Mouse (Mus musculus) forebrain, postnatal 0 days (tissue): ENCODE results near the gene Rims3. TPM values are rescaled to one million over a fixed set of nuclear protein-coding genes. Genes with fewer than 3 reads are reported as not detected.

Experiments
- ATAC-seq: fragments of 200-750 bp; cut with Nextera tagmentation; 2 replicates; pipeline ENCODE4 v1.8.0; 2017; ENCODE audit warnings: mild to moderate bottlenecking, moderate library complexity
- DNase-seq: peaks from one replicate; pipeline ENCODE4 v3.0.0-alpha.2; 2015
- H3K27ac ChIP-seq: fragments of 300-500 bp; sonication (generic); 2 replicates; pipeline ENCODE4 v1.5.1; 2014; ENCODE audit warnings: low read depth, mild to moderate bottlenecking, antibody characterized with exemption, low read length, moderate library complexity, mixed read lengths
- H3K27me3 ChIP-seq: fragments of 300-500 bp; sonication (generic); 2 replicates; pipeline ENCODE4 v1.6.1; 2014; ENCODE audit warnings: mild to moderate bottlenecking, low read length, mixed read lengths; ENCODE audit not compliant: insufficient read depth
- H3K36me3 ChIP-seq: fragments of 300-500 bp; sonication (generic); 2 replicates; pipeline ENCODE4 v1.6.1; 2014; ENCODE audit warnings: mild to moderate bottlenecking, moderate library complexity; ENCODE audit not compliant: insufficient read depth
- H3K4me1 ChIP-seq: fragments of 300-500 bp; sonication (generic); 2 replicates; pipeline ENCODE4 v1.6.1; 2014; ENCODE audit warnings: antibody characterized with exemption; ENCODE audit not compliant: insufficient read depth
- H3K4me2 ChIP-seq: fragments of 300-500 bp; sonication (generic); 2 replicates; pipeline ENCODE4 v1.6.1; 2014; ENCODE audit warnings: low read depth, mild to moderate bottlenecking, moderate library complexity
- H3K4me3 ChIP-seq: fragments of 300-500 bp; sonication (generic); 2 replicates; pipeline ENCODE4 v1.5.1; 2014; ENCODE audit warnings: low read depth, low read length, mixed read lengths
- H3K9ac ChIP-seq: fragments of 300-500 bp; sonication (generic); 2 replicates; pipeline ENCODE4 v1.6.1; 2014; ENCODE audit warnings: mild to moderate bottlenecking
- H3K9me3 ChIP-seq: fragments of 300-500 bp; sonication (generic); 2 replicates; pipeline ENCODE4 v1.6.1; 2016; ENCODE audit warnings: low read length
- CTCF ChIP-seq: sonication (generic); IDR thresholded peaks from 2 replicates; pipeline ENCODE4 v1.5.1; 2016; ENCODE audit warnings: antibody characterized with exemption, control low read depth, low read depth
- WGBS: fragments of 180-500 bp; shearing (Covaris S2); extraction: QIAGEN DNeasy Blood & Tissue Kit; methylation state at CpG from one replicate; pipeline ENCODE4 v1.1.7; 2014; 5-methylcytosine and 5-hydroxymethylcytosine counted together
- polyA plus RNA-seq: library from polyadenylated mRNA; unstranded; fragments of >200 nt; fragmentation: Nextera tagmentation; extraction: Ambion mirVana; gene quantifications from 2 replicates; pipeline ENCODE4 v1.2.1, GENCODE M21; 2015
- total RNA-seq: library from RNA; depleted of rRNA; stranded (reverse); fragments of >200 nt; gene quantifications from 2 replicates; pipeline ENCODE4 v1.2.3, GENCODE M21; 2014

Gene Rims3
- total and polyA plus RNA-seq, 2 experiments from 2014 or later = 21.7 to 86.1 TPM

DNA sequence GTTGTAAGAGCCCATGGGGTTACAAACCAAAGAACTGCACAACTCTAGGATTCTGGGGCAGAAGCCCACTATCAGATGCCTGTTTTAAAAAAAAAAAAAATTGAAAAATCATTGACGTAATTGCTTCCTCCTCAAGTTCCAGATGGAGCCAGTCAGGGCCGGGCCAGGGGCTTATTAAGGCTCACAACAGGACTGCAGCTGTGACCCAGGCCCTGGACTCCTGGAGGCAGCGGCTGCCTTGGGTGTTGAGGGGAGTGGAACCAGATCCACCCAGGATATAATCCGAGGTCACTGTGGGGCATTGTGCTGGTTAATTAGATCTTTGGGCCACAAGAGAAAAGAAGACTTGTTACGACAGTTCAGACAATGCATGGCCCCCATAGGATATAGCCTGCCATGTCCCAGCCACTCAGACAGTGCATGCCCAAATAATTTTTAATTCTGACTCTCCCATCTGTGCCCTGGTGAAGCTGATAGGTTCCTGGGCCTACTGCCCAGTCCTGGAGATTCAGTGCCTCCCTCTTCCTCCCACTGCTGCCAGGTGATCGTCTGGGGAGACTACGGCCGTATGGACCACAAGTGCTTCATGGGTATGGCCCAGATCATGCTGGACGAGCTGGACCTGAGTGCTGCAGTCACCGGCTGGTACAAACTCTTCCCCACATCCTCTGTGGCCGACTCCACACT lies 36.3 kb downstream of the Rims3 start:
- Histone ChIP-seq H3K4me1 (no peaks in the 10 kb centered on the region), H3K4me2 (no peak overlapping the region), H3K9ac (no peak overlapping the region), H3K27me3 (no peaks in the 10 kb centered on the region), H3K9me3 (no peaks in the 10 kb centered on the region), H3K4me3 (no peak overlapping the region), H3K36me3 (no peaks in the 10 kb centered on the region), H3K27ac (no peak overlapping the region)
- ATAC-seq (no peak), DNase-seq (no peak)
- WGBS = 58% methylated on average over 11 of the region's 11 CpGs
- TF ChIP-seq CTCF = no peak

DNA sequence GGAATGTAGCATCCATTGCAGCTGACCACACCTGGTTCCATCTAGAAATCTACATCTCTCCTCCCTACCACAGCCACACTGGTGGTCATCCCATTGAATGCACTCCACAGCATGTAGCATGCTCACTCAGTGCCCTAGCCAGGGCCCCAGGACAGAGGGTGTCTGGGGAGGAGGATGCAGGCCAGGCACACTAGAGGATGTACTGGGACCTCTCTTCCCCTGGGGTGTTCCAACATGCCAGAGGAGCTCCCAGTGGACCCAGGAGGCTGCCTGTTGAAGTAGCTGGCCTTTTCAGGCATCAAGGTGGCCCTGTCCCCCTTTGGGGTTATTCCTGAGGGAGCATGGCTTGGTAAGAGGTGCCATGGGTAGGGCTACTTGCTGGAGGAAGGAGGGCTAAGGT lies 37.3 kb downstream of the Rims3 start:
- no peak overlapping the region for H3K4me3 ChIP-seq
- no peaks in the 10 kb centered on the region for H3K4me1 ChIP-seq
- no peaks in the 10 kb centered on the region for H3K36me3 ChIP-seq
- H3K27ac ChIP-seq = no peak overlapping the region
- ATAC-seq (no peak), DNase-seq (no peak)
- H3K9ac ChIP-seq = no peak overlapping the region
- no peaks in the 10 kb centered on the region for H3K9me3 ChIP-seq
- H3K27me3 ChIP-seq = no peaks in the 10 kb centered on the region
- no peak overlapping the region for H3K4me2 ChIP-seq
- TF ChIP-seq CTCF = no peak

DNA sequence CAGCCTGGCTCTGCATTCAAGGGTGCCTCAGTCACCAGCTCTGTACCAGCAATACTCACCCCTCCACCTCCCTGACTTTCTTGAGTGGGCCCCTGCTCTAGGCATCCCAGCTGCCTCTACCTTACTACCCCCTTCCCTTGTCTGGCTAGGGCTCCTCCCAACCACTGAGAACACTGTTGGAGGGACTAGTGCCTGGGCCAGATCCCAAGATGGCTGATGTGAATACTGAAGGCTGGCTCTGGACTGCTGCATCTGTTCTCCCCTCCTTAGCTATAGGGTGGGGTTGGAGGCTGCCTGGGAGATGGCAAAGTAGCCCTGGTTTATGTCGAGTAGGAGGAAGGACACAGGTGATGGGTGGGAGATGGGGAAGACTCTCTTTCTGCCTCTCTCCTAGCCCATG lies 37.9 kb downstream of the Rims3 start:
- H3K9ac ChIP-seq = no peak overlapping the region
- H3K4me1 ChIP-seq = no peaks in the 10 kb centered on the region
- no peaks in the 10 kb centered on the region for H3K9me3 ChIP-seq
- H3K4me2 ChIP-seq = no peak overlapping the region
- no peaks in the 10 kb centered on the region for H3K36me3 ChIP-seq
- DNase-seq (no peak), ATAC-seq (no peak)
- 73% methylated on average over 1 of the region's 1 CpGs for WGBS
- no peak for TF ChIP-seq CTCF
- no peak overlapping the region for H3K4me3 ChIP-seq
- no peak overlapping the region for H3K27ac ChIP-seq
- no peaks in the 10 kb centered on the region for H3K27me3 ChIP-seq

DNA sequence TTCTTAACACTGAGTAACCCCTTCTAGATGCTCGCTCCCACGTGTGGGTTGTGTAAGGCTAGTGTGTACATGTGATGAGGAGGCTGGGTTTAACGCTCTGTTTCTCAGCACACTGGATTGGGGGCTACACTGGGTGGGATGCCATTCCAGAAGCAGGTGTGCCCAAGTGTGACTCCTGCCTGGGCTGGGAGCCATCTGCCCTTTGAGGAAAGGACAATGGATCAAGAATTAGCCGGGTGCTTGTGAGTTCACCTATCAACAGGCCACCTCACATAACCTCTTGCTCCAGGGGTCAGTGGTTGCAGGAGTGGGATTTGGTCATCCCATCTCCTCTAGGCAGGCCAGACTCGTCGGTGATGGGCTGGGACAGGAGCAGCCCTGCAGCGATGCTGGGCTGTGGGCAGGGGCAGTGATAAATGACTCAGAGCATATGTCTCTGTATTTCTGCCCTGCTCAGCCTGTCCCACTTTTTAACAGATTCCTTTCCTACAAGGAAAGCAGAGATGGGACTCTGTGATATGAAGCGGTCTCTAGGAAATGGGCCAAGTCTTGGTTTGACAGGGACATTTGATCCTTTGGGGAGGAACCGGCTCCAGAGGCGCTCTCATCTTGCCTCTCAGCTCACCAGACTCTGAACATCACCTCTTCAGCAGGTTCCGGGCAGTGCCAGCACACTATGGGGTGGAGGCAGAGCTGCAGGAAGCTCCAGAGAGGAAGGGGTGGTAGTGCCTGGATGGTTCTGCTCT lies 39.2 kb downstream of the Rims3 start:
- ATAC-seq = no peak
- Histone ChIP-seq H3K4me3 (no peak overlapping the region), H3K4me2 (no peak overlapping the region), H3K27ac (no peak overlapping the region), H3K9ac (no peak overlapping the region), H3K36me3 (no peaks in the 10 kb centered on the region), H3K4me1 (no peaks in the 10 kb centered on the region), H3K9me3 (no peaks in the 10 kb centered on the region), H3K27me3 (no peaks in the 10 kb centered on the region)
- WGBS = 74% methylated on average over 11 of the region's 11 CpGs
- no peak for TF ChIP-seq CTCF
- no peak for DNase-seq

DNA sequence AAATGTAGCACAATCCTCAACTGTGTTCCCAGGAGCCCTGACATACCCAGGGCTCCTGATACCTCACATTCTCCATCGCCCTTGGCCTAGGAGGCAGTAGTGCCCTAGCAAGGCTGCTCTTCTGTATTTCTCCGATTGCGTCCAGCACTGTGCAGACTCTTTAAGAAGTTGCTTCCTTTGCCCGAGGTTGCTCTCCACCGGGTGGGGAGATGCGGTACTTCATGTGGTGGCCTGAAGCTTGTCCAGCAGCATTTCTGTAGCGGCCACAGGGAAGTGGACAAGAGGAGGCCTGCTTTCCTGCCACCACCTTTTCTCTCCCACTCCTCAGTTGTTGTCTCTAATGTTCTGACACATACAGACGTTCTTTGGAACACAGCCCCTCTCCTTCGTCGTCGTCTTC lies 40.0 kb downstream of the Rims3 start:
- DNase-seq (no peak), ATAC-seq (no peak)
- H3K27ac ChIP-seq = no peak overlapping the region
- H3K27me3 ChIP-seq = no peaks in the 10 kb centered on the region
- no peak overlapping the region for H3K4me2 ChIP-seq
- H3K9ac ChIP-seq = no peak overlapping the region
- no peaks in the 10 kb centered on the region for H3K4me1 ChIP-seq
- WGBS = 82% methylated on average over 11 of the region's 11 CpGs
- no peaks in the 10 kb centered on the region for H3K9me3 ChIP-seq
- no peak; the same call in 1 of the 2 replicates for TF ChIP-seq CTCF
- no peak overlapping the region for H3K4me3 ChIP-seq
- no peaks in the 10 kb centered on the region for H3K36me3 ChIP-seq

DNA sequence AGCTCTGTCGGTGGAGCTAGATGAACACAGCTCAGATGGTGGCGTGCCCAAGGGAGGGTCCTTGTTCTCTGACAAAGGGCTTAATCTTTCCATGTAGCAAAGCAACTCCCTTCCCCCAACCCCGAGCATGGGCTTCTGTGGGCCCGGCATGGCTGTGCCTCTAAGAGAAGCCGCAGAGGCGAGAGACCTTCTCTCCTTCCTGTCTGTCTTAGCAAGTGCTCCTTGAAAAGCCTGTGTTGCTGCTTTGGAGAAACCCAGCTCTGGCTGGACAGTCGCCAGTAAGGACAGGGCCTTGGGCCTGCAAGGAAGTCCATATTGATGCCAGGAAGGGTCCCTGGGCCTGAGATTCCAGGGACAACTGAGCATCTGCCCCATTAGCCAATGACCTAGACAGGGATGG lies 40.6 kb downstream of the Rims3 start:
- Histone ChIP-seq H3K4me1 (no peaks in the 10 kb centered on the region), H3K27me3 (no peaks in the 10 kb centered on the region), H3K9ac (no peak overlapping the region), H3K27ac (no peak overlapping the region), H3K9me3 (no peaks in the 10 kb centered on the region), H3K4me2 (no peak overlapping the region), H3K4me3 (no peak overlapping the region), H3K36me3 (no peaks in the 10 kb centered on the region)
- ATAC-seq = no peak
- TF ChIP-seq CTCF = no peak
- 70% methylated on average over 7 of the region's 7 CpGs for WGBS
- no peak for DNase-seq

DNA sequence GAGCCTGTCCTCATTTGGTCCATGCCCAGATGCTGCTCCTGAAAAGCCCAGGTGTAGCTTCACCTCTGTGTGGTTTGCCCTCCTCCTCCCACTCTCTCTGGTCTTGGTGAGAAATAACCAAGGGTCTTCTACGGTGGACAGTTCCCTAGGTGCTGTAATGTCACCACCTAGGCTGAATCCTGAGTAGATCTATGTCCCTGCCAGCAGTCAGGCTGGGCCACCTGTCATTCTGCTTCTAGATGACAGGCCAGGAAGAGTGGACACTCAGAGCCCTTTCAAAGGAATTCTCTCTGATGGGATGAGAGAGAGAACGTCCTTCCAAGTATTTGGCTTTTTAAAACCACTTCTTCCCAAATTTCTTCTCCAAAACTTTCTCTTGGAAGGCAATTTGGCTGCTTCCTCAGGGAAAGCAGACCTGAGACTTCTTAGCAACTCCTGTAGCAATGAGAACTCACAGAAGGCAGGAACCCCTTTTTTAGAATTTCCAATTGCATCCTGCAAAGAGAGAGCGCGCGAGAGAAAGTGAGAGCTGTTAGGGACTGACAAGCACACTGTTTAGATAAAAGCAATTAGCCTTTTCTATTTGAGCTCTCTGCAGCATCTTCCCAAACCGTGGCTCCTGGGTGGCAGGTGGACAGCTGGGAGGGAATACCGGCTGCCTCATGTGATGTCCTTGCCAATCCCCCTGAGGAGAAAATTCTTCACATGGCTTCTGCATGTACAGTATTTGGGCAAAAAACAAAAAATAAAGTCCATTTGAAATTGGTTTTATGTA lies 41.4 kb downstream of the Rims3 start:
- H3K27me3 ChIP-seq = no peaks in the 10 kb centered on the region
- H3K9ac ChIP-seq = no peak overlapping the region
- TF ChIP-seq CTCF = no peak
- DNase-seq (no peak), ATAC-seq (no peak)
- H3K4me1 ChIP-seq = no peaks in the 10 kb centered on the region
- H3K4me2 ChIP-seq = no peak overlapping the region
- H3K27ac ChIP-seq = no peak overlapping the region
- WGBS = 75% methylated on average over 7 of the region's 7 CpGs
- no peaks in the 10 kb centered on the region for H3K9me3 ChIP-seq
- H3K4me3 ChIP-seq = no peak overlapping the region
- no peaks in the 10 kb centered on the region for H3K36me3 ChIP-seq
